Mouse (Mus musculus): ENCODE data around the gene Ubc. TPM values are rescaled to one million over a fixed set of nuclear protein-coding genes. Genes with fewer than 3 reads are reported as not detected.

Gene Ubc
- total RNA-seq, 2 experiments from 2014 or later = 606 to 1,413 TPM

DNA sequence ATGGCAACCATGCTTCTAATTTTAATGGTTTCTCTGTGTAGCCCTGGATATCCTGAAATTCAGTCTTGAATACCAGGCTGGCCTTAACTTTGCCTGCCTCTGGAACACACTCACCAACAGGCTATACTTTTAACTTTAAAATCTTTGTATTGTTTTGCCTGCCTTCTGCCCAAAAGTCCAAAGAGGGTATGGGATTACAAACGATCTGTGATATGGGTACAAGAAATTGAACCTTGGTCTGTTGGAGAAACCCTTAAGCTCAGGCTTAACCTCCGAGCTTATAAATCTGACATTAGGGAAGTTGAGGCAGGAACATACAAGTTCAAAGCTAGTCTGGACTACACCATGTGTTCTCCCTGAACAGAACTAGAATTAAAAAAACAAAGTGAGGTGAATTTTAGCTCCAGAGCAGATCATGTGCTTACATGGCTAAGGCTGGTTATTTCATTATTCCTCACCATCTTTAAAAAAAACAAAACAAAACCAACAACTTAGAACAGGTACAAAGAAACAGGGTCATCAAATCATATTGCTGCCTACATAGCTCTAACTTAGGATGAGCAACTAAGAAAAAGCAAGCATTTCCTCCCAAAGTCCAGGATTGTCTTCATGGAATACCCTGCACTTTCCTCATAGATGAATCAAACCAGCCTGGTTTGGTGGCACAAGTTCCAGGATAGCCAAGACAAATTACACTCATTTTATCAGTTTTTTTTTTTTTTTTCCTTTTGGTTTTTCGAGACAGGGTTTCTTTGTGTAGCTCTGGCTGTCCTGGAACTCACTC is 6.2 kb downstream of the Ubc start:
- no peak for DNase-seq

DNA sequence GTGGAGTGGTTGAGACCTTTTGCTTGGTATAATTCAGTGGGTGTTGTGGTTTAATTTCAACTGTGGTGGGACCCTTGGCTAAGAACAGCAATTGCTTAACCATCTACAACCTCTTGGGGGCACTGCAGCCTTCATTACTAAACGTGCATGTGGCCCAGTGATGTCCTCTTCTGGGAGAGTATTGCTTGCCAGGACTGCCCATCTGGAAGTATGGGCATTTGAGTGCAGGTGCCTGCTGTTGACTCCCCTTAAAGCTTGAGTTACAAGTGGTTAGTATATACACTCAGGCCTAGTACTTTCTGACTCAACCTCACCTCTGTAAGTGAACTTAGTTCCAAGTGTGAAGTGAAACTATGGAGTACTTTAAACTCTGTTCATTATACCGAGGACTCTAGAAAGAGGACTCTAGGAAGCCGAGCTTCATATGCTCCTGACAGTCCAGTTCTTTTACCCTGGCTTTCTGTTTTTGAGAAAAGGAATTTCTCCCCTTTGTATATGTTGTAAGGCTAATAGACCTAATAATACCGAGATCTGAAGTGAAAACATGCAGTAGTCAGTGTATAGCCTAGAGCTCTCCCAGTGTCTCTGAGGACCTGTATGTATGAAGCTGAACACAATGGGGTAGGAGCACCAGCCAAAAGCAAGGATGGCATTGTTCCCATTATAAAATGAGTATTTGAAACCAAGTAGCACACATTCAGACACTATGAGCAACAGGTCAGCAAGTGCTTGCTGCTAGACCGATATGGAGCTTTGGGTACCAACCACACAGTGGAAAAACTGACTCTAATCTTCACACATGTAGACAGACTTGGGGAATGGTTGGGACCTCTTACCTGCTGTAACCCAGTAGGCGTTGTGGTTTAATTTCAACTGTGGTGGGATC is 7.1 kb downstream of the Ubc start:
- no peak for DNase-seq

DNA sequence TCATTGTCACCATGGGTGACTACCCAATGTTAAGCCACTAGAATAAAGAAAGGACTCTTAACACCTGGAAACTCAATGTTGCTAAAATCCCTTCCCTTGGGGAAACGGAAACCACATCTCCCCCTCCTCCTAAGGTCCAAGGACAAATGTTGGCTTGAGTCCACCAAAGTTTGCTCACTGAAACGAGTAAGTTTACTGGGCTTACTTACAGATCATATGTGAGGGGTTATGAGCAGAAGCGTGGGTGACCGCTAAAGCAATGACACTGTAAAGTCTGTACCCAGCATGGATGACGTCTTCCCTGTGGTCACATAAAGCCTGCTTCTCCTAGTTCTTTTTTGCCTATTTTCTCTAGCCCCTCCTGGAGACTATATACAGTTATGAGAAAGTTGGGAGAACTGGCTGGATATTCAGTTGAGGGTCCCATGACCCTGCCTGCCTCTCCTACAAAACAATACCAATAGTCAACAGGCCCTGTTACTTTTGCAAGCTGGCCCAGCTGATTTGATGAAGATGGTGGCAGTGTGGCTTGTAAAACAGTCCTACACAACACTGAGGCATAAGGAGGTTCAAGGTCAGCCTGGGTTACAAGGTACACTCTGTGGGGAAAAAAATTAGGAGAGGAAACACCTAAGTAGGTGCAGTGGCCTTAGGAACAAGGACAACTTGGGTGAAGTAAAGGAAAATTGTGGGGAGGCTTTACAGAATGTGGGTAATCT is 7.9 kb downstream of the Ubc start:
- DNase-seq = no peak

DNA sequence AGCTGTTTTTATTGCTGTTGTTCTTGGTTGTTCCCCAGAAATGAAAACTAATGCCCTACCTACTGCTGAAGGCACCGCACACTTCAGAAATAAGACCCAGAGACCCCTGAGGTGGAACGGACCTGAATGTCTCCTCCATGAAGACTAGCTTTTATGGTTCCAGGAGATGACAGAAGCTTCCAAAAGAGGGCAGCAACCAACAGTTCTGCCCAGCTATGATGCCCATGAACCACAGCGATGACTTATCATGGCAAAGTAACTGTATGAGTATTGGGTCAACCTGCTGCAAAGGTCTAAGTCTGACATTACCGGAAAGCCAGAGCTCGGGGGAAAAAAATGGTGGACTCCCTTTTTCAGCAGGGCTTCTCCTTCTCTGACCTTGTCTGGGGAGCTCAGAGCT is 11.1 kb downstream of the Ubc start:
- DNase-seq = no peak

DNA sequence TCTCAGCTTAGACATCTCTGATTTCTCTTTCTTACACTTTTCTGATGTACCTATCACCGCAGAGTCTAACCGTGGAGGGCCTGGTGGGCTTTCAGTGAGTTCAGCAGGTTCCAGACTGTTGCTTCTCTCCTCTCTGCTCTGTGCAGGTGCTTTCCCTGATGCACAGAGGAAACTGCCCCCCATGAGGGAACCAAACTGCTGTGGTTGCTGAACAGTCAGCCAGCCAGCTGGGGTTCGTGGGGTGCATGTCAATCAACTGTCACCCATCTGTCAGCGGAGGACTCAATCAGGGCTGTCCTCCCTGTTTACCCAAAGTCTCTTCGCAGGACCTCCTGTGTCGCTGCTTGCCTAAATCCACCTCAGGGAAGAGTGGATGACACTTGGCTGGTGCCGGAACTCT is 12.8 kb downstream of the Ubc start:
- DNase-seq = no peak

DNA sequence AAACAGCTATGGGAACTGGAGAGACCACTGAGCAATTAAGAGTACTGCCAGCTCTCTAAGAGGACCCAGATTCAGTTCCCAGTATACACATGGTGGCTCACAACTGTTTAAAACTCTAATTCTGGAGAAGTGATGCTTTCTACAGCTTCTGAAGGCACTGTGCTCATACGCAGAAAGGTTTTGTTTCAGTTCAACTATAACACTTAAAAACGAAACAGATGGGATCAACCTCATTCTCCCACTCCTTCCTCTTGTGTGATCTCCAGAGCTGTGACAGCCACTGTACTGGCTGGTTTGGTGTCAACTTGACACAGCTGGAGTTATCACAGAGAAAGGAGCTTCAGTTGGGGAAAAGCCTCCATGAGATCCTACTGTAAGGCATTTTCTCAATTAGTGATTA is 14.1 kb downstream of the Ubc start:
- no peak for DNase-seq

DNA sequence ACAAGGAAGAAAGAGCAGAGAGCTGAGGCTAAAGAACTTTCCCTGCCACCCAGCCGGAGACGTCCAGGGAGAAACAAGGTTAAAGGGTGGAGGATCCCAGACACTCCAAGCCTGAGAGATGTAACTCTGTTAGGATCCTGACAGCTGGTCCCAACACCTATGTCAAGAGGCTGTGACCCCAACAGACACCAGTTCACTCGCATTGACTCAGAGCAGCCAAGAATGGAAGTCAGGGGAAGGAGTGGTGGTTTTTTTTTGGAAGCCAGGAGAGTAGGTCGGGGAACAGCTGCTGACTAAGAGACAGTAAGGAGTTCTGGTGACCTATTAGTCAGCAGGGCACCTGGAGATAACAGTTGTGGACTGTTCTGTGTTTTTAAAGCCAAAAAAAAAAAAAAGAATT is 18.0 kb downstream of the Ubc start:
- no peak for DNase-seq

DNA sequence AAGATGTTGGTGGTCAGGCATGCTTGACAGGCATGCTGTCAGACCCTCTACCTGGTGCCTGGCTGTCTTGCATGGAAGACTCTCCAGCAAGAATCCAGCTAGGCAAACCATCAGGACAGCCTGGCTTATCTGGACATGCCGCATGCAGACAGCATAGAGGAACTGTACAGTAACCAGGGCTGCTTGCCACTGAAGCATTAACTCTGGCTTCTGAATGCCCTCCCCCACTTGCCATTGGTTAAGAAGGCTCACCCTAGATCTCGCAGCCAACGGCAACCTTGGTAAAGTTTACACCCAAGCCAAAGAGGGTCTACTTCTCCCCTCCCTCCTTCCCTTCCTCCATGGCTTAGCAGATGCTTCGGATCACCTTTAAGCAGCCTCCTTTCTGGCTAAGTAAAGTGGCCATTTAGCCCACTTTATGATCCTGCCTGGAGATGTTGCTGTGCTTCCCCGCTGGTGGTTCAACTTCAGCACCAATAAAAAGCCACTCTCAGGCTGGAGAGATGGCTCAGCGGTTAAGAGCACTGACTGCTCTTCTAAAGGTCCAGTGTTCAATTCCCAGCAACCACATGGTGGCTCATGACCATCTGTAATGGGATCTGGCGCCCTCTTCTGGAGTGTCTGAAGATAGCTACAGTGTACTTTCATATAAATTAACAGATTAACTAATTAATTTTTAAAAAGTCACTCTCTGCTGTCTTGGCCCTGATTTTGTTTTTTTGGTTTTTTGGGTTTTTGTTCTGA is 18.9 kb downstream of the Ubc start:
- DNase-seq = no peak

DNA sequence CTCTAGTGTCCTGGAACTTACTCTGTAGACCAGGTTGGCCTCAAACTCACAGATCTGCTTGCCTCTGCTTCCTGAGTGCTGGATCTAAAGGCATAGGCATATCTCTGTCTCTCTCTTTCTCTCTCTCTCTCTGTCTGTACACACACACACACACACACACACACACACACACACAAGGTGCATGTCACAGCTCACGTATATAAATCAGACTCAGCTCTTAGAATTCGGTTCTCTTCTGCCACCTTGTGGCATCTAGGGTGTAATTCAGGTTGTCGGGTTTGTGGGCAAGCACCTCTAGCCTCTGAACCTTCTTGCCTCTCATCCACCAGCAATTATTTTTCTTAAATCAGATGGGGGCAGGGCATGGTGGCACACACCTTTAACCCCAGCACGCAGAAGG is 21.4 kb downstream of the Ubc start:
- no peak for DNase-seq

DNA sequence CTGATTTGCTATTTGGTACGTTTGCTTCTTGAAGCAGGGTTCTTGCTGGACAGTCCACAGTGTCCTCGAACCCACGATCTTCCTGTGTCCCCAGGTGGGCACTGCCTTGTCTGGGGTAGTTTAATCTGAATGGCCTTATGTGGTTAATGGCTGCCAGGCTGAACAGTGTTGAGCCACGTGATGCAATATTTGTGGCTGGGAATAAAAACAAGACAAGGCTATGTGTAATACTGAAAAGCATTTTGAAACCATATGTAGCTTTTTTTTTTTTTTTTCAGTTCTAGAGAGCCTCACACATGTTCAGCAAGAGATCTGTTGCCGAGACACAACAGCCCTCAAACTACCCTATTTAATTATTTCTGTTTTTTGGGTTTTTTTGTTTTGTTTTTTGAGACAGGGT is 21.8 kb downstream of the Ubc start:
- DNase-seq = no peak

DNA sequence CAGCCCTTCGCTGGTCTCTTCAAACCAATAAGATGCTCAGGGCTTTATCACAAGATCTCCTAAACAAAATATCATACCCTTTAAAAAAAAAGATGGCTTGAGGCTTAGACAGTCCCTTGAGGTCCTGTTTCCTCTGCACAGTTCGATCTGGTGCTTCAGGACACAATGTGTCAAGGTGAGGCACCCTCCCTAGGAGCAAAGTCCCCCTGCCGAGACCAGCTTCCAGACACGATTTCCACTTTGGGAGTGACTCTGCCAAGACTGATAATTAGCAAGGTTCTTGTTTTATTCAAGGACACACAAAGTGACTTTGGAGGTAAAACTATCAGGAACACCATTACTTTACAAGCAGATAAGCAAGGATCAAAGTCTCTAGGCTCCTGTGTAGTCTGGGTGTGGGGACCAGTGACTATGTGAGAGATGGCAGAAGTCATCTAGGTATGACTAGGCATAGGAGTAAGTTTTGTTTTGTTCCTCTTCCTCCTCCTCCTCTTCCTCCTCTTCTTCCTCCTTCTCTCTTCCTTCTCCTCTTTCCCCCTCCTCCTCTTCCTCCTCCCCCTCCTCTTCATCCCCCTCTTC is 25.1 kb downstream of the Ubc start:
- DNase-seq = no peak

DNA sequence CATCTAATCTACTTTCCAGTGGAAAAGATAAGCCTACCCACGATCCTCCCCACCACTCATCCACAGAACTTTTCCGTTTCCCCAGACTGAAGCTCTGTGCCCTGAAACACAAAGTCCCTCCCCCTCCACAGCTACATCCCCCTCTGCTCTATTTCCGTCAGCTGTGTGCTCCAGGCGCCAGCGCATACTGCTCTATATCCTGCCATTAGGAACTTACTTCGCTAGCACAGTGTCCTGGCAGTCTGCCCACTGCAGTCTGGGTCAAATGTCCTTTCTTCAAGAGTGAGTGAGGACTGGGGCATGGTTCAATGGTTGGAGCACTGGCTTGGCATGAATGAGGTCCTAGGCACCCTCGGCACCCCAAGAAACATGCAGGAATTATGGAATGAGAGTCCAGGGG is 26.1 kb downstream of the Ubc start:
- DNase-seq = no peak

DNA sequence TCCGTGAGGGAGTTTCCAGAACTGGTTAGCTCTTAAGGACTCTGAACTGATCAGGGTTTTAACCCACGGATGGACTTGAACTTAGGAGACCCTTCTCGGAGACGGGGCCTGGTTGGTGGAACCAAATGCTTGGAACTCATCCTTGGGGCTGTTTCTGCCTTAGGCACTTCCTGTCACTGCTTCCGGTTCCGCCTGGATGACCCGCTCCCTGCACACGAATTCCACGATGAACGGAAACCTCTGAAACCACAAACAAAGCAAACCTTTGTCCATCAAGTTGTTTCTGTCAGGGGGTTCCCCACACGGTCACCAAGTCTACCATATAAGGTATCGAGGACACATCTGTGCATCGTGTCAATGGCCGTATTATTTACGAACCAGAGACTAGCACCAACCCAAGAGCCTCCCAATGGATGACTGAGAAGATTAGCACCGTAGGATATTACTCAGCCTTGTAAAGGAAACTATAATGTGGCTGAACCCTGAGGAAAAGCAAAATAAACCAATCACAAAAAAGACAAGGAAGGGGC is 29.0 kb downstream of the Ubc start:
- DNase-seq = no peak

DNA sequence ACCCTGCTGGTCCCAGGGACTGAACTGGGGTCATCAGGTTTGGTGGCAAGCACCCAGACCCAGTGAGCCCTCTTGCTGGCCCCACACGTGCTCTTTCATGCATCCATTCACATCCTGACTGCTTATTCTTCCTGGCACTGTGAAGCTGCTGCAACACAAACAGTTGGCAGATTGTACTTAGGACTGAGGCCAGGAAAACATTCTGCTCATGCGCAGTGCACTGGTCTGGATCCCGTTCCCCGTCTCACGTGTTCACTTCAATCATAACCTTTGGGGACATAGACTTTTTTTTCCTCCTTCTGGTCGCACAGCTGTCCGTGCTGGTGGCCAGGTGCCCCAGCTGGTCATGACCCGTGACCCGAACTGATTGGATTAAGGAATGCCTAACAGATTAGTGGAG is 29.4 kb downstream of the Ubc start:
- no peak for DNase-seq

DNA sequence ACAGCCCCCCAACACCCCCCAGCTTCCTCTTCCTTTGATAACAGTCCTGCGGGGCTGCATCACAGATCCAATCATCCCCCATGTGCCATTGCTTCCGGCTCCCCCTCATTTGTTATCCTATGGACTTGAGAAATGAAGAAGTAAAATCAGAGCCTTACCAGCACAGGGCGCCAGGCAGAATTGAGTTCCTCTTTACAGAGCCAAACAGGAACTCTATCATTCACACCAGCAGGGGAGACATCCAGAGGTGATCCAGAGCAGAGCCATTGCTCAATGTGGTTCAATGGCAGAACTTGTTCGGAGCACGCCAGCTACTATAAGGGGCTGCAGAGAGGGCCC is 31.8 kb downstream of the Ubc start:
- no peak for DNase-seq

DNA sequence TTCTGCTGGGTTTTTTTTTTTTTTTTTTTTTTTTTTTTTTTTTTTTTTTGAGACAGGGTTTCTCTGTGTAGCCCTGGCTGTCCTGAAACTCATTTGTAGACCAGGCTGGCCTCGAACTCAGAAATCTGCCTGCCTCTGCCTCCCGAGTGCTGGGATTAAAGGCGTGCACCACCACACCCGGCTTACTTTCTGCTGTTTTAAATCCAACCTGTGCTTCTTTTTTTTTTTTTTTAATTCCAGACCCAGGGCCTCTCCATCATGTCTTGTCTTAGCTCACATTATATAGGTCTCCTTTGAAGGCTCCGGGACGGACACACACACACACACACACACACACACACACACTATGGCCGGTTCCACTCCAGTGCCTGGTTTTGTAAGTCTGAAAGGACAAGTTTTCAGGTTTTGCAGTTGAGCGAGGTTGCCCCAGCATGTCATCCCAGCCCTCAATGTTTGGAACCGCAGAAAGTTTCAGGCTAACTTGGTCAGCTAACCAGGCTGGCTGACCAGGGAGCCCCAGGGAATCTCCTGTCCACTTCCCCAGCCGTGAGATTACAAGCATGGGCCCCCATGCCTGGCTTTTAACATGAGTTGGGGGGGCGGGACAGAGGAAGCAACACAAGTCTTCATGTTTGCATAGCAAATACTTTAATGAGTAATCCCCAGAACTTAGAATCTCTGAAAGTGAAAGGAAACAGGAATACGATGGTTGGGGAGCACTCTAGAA is 32.3 kb downstream of the Ubc start:
- no peak for DNase-seq

DNA sequence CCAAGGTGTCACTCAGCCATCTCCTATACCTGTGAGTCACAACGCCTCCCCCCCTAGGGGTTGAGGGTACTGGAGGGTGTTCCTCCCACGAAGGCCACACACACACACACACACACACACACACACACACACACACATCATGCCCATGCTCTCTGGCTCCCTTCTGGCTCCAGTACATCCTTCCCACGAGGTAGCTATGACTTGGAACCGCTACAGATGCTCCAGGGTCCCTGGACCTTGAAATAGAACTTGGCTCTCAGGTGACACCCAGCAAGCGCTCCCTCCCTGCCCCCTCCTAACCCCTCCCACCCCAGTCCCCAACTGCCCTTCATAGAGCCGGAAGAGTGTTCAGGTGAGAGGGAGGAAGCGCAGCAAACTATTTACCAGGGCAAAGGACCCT is 34.4 kb downstream of the Ubc start:
- no peak for DNase-seq

DNA sequence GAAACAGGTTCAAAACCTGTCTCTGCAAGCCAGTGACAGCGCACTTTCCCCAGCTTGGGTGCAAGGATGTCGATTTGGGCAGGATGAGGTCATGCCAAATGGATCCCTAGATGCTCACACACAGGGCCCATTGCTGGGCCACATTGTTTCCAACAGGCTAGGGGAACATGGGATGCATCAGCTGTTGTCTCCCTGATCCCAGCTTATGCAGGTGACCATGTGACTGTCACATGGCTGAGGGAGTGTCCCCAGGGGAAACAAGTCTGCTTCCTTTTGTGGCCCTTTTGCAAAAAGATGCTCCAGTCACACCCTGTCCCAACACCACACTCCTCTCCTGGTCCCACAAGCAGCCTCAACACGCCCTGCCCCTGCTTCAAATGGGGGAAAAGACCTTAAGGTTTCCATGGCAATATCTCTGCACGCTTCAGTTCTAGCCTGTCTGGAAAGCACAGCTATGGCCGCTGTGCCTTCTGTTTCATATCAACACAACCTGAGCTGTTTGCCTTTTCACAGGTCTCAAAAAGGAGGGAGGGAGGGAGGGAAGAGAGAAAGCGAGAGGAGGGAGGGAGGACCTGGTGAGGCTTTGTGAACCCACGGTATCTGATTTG is 35.0 kb downstream of the Ubc start:
- no peak for DNase-seq

DNA sequence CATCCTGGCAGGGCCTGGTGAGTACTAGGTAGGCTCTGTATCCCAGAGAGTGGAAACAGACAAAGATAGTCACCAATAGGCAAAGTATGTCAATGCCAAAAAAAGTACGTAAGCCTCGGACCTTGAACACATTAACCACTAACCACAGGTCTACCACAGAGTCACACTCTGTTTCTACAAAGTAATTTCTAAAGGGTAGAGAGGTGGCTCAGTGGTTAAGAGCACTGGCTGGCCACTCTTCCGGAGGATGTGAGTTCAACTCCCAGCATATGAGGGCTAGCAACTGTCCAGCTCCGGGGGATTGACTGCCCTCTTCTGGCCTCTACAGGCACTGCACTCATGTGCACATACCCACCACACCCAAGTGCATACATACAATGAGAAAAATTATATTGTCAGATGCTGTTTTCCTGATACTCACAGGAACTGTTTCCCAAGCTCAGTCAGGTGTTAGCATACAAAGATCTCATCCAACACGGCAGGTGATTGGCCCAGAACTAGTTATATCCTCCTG is 37.2 kb downstream of the Ubc start:
- DNase-seq = no peak

DNA sequence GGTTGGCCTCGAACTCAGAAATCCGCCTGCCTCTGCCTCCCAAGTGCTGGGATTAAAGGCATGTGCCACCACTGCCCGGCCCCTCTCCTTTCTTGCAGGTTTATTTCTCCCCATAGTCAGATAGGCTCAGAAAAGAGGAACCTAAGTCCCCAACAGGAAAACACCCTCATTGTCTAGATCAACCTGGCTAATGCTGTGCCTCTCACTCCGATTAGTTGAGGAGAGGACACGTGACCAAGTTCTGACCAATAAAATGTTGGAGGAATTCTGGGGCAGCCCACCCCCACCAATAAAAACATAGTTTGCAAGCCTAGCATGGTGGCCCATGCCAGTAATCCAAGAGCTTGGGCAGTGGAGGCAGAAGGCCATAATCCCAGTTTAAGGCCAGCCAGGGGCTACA is 38.1 kb downstream of the Ubc start:
- DNase-seq = no peak

Measured in gastrocnemius, postnatal 25 days (tissue).